ENCODE assay signal across 12 mouse cellular contexts in the genomic region with DNA sequence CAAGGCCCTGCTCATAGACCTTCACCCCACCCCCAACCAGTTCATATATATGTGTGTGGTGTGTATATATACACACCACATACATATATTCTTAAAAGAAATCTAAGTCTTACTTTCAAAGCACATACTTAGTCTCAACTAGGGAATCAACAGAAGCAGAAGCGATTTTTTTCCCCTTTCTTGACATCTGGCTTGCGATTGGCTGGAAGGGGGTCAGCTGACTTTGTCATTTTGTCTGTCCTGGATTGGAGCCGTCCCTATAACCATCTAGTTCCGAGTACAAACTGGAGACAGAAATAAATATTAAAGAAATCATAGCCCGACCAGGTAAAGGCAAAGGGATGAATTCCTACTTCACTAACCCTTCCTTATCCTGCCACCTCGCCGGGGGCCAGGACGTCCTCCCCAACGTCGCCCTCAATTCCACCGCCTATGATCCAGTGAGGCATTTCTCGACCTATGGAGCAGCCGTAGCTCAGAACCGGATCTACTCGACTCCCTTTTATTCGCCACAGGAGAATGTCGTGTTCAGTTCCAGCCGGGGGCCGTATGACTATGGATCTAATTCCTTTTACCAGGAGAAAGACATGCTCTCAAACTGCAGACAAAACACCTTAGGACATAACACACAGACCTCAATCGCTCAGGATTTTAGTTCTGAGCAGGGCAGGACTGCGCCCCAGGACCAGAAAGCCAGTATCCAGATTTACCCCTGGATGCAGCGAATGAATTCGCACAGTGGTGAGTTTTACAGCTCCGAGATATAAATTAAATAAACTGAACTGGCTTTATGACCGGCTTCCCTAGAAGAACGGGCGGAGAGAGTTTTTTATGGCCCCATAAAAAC. TPM values are rescaled to one million over a fixed set of nuclear protein-coding genes. Genes with fewer than 3 reads are reported as not detected.
A peak's percentile ranks its signal among the peaks of the same experiment; 100 is the strongest.
DNase-seq lines count a peak whose midpoint lies in the region; ATAC-seq and TF ChIP-seq lines count a peak whose summit lies in the region.
"Had no signal": no experiment of that assay in that cellular context is flagged by ENCODE, and none has a peak within 500 bp of the region (broad histone marks: within the 10 kb centered on the region; RNA-seq: fewer than 3 reads in every experiment).

No protein-coding gene starts in this region.

- H3K27me3 ChIP-seq in lung, embryonic 14.5 days (ENCODE audit: insufficient read depth, low read length) = peaks cover 99% of the 10 kb centered on the region
- peaks cover 97% of the 10 kb centered on the region for H3K27me3 ChIP-seq in limb, embryonic 10.5 days (ENCODE audit: low read depth, poor library complexity, severe bottlenecking)

- H3K9me3 ChIP-seq in lung, embryonic 14.5 days (ENCODE audit: low read depth, low read length) = no peaks in the 10 kb centered on the region
- no peaks in the 10 kb centered on the region for H3K9me3 ChIP-seq in limb, embryonic 10.5 days (replicated peaks)
- H3K9me3 ChIP-seq: lung, embryonic 15.5 days had no signal

- DNase-seq in lung, embryonic 14.5 days = no peak
- DNase-seq in lung, adult 2 months = no peak
- DNase-seq in adrenal gland, postnatal 36 days = peak; percentile 76 to 79
- no peak for DNase-seq in limb, embryonic 10.5 days (ENCODE audit: low spot score)
- peak; percentile 39 for DNase-seq in yolk sac, embryonic 10.5 days (ENCODE audit: low spot score)
- DNase-seq in thymus, postnatal 25 days = no peak
- DNase-seq in layer of hippocampus, postnatal 10 days (ENCODE audit: low spot score in 2 of 2) = no peak
- DNase-seq: cerebellum, adult 11-12 months; gastrocnemius, postnatal 36 days; midbrain, embryonic 14.5 days had no signal

- no peaks in the 10 kb centered on the region for H3K4me1 ChIP-seq in lung, embryonic 14.5 days (ENCODE audit: insufficient read depth)
- H3K4me1 ChIP-seq in lung, adult 2 months (ENCODE audit: control insufficient read depth, insufficient read depth, low read length) = no peaks in the 10 kb centered on the region
- H3K4me1 ChIP-seq in limb, embryonic 10.5 days = peaks cover 98% of the 10 kb centered on the region

- H3K4me3 ChIP-seq in lung, embryonic 14.5 days (ENCODE audit: low read depth, low read length) = peak overlapping the region; percentile 5; the same call in 1 of the 2 replicates
- no peak overlapping the region for H3K4me3 ChIP-seq in lung, adult 2 months (replicated peaks; ENCODE audit: extremely low read depth, low read depth, low read length)
- H3K4me3 ChIP-seq in limb, embryonic 10.5 days = peak overlapping the region; percentile 51
- H3K4me3 ChIP-seq: erythroblast, embryonic 14.5 days; lung, embryonic 15.5 days had no signal

- H3K36me3 ChIP-seq in lung, embryonic 14.5 days (ENCODE audit: insufficient read depth) = no peaks in the 10 kb centered on the region
- no peaks in the 10 kb centered on the region; the same call in 1 of the 2 replicates for H3K36me3 ChIP-seq in limb, embryonic 10.5 days
- H3K36me3 ChIP-seq: lung, embryonic 15.5 days had no signal

- H3K9ac ChIP-seq in lung, embryonic 14.5 days = 0 out of 2 replicates have a peak overlapping the region, but pooled peaks have one; percentile 3
- H3K9ac ChIP-seq: lung, embryonic 15.5 days had no signal

- TF ChIP-seq POLR2A in lung, adult 2 months (IDR thresholded peaks at IDR 0.05; ENCODE audit: borderline replicate concordance, extremely low read depth, low read depth, low read length) = no peak

- no peak overlapping the region for H3K27ac ChIP-seq in lung, embryonic 14.5 days (ENCODE audit: low read depth)
- peak overlapping the region; percentile 90 for H3K27ac ChIP-seq in limb, embryonic 10.5 days
- H3K27ac ChIP-seq: lung, embryonic 15.5 days had no signal

- WGBS in lung, embryonic 14.5 days = 2% methylated on average over 27 of the region's 27 CpGs
- WGBS in lung, adult 2 months = 6% methylated on average over 27 of the region's 27 CpGs
- WGBS in limb, embryonic 10.5 days = under 1% methylated on average over 27 of the region's 27 CpGs

- no peak for ATAC-seq in lung, embryonic 14.5 days (ENCODE audit: insufficient read depth)

- no peak for TF ChIP-seq CTCF in lung, embryonic 14.5 days (IDR thresholded peaks at IDR 0.05; ENCODE audit: low read depth)
- TF ChIP-seq CTCF in lung, adult 2 months (IDR thresholded peaks at IDR 0.05; ENCODE audit: insufficient read depth, low read length) = no peak

- peak overlapping the region; percentile 36 for H3K4me2 ChIP-seq in lung, embryonic 14.5 days
- H3K4me2 ChIP-seq: lung, embryonic 15.5 days had no signal

RNA-seq across cellular contexts. Expression of gene Hoxc4, which starts 9.2 kb away (rescaled TPM):
- 1.5 and 2.1 TPM in 2 replicates for polyA plus RNA-seq in lung, embryonic 14.5 days (2014; fragmentation: Nextera tagmentation; extraction: Ambion mirVana)
- 0.31 and 1.1 TPM in 2 replicates for polyA plus RNA-seq in lung, adult 2 months (2012; rRNA removed)
- total RNA-seq in adrenal gland, postnatal 36 days (2021) = 1 to 10 TPM; 5.9 to 6.6 TPM
- 9.1 and 9.8 TPM in 2 replicates for polyA plus RNA-seq in limb, embryonic 10.5 days (2016; fragmentation: Nextera tagmentation; extraction: Ambion mirVana)
- not detected for total RNA-seq in layer of hippocampus, postnatal 10 days (2021)
- polyA plus RNA-seq: midbrain, embryonic 14.5 days had no signal

RNA-seq across cellular contexts. Expression of gene Hoxc6, which starts 11.4 kb away (rescaled TPM):
- not detected in 2 replicates for polyA plus RNA-seq in lung, embryonic 14.5 days (2014; fragmentation: Nextera tagmentation; extraction: Ambion mirVana)
- 0.34 TPM in 1 of 2 replicates, not detected in the other for polyA plus RNA-seq in lung, adult 2 months (2012; rRNA removed)
- total RNA-seq in adrenal gland, postnatal 36 days (2021) = 10 to 100 TPM; 43.2 to 46.3 TPM
- polyA plus RNA-seq in limb, embryonic 10.5 days (2016; fragmentation: Nextera tagmentation; extraction: Ambion mirVana) = 10.1 and 10.2 TPM in 2 replicates
- total RNA-seq in layer of hippocampus, postnatal 10 days (2021) = not detected
- polyA plus RNA-seq: erythroblast, embryonic 14.5 days; midbrain, embryonic 14.5 days had no signal

RNA-seq across cellular contexts. Expression of gene Hoxc8, which starts 19.1 kb away (rescaled TPM):
- polyA plus RNA-seq in lung, embryonic 14.5 days (2014; fragmentation: Nextera tagmentation; extraction: Ambion mirVana) = not detected in 2 replicates
- polyA plus RNA-seq in lung, adult 2 months (2012; rRNA removed) = not detected in 2 replicates
- total RNA-seq in adrenal gland, postnatal 36 days (2021) = 10 to 100 TPM; 25.4 to 29.5 TPM
- polyA plus RNA-seq in limb, embryonic 10.5 days (2016; fragmentation: Nextera tagmentation; extraction: Ambion mirVana) = 5.1 and 6.0 TPM in 2 replicates
- total RNA-seq in layer of hippocampus, postnatal 10 days (2021) = not detected
- polyA plus RNA-seq: erythroblast, embryonic 14.5 days; lung, embryonic 15.5 days; midbrain, embryonic 14.5 days had no signal

RNA-seq across cellular contexts. Expression of gene Hoxc9, which starts 33.2 kb away (rescaled TPM):
- polyA plus RNA-seq in lung, embryonic 14.5 days (2014; fragmentation: Nextera tagmentation; extraction: Ambion mirVana) = not detected in 2 replicates
- polyA plus RNA-seq in lung, adult 2 months (2012; rRNA removed) = not detected in 2 replicates
- total RNA-seq in adrenal gland, postnatal 36 days (2021) = under 1 TPM; 0.72 to 0.96 TPM
- polyA plus RNA-seq in limb, embryonic 10.5 days (2016; fragmentation: Nextera tagmentation; extraction: Ambion mirVana) = 4.4 and 6.9 TPM in 2 replicates
- not detected for total RNA-seq in layer of hippocampus, postnatal 10 days (2021)
- polyA plus RNA-seq: erythroblast, embryonic 14.5 days; lung, embryonic 15.5 days; midbrain, embryonic 14.5 days had no signal

RNA-seq across cellular contexts. Expression of gene Hoxc5, which starts 42.2 kb away (rescaled TPM):
- 0.62 and 0.74 TPM in 2 replicates for polyA plus RNA-seq in lung, embryonic 14.5 days (2014; fragmentation: Nextera tagmentation; extraction: Ambion mirVana)
- polyA plus RNA-seq in lung, adult 2 months (2012; rRNA removed) = 0.36 and 1.6 TPM in 2 replicates
- 1 to 10 TPM; 5.7 to 6.2 TPM for total RNA-seq in adrenal gland, postnatal 36 days (2021)
- polyA plus RNA-seq in limb, embryonic 10.5 days (2016; fragmentation: Nextera tagmentation; extraction: Ambion mirVana) = 10.6 and 12.7 TPM in 2 replicates
- not detected for total RNA-seq in layer of hippocampus, postnatal 10 days (2021)
- polyA plus RNA-seq: erythroblast, embryonic 14.5 days had no signal

Comparison
In these comparisons a context has a peak if more than half of its experiments do, and no peak if none do; other contexts are left out.
1. DNase-seq: peak in adrenal gland, postnatal 36 days (2 of 2) and yolk sac, embryonic 10.5 days (single experiment); none in lung, embryonic 14.5 days (single experiment), lung, adult 2 months (single experiment), limb, embryonic 10.5 days (single experiment), thymus, postnatal 25 days (single experiment) and layer of hippocampus, postnatal 10 days (0 of 2).